Mouse (Mus musculus) testis, adult 2 months (tissue): ENCODE data around the gene Dnah17.

Source experiments
- CTCF ChIP-seq: fragments of 200-500 bp; IDR thresholded peaks from 2 replicates; pipeline ENCODE4 v1.5.1; 2012; ENCODE audit warnings: low read depth, mild to moderate bottlenecking, inconsistent platforms, low read length, moderate library complexity; ENCODE audit not compliant: control insufficient read depth, insufficient read depth, insufficient replicate concordance
- POLR2A ChIP-seq: fragments of 200-500 bp; IDR thresholded peaks from 2 replicates; pipeline ENCODE4 v1.6.1; 2012; ENCODE audit warnings: low read depth, mild to moderate bottlenecking, inconsistent platforms, low read length, moderate library complexity; ENCODE audit not compliant: control insufficient read depth

DNA sequence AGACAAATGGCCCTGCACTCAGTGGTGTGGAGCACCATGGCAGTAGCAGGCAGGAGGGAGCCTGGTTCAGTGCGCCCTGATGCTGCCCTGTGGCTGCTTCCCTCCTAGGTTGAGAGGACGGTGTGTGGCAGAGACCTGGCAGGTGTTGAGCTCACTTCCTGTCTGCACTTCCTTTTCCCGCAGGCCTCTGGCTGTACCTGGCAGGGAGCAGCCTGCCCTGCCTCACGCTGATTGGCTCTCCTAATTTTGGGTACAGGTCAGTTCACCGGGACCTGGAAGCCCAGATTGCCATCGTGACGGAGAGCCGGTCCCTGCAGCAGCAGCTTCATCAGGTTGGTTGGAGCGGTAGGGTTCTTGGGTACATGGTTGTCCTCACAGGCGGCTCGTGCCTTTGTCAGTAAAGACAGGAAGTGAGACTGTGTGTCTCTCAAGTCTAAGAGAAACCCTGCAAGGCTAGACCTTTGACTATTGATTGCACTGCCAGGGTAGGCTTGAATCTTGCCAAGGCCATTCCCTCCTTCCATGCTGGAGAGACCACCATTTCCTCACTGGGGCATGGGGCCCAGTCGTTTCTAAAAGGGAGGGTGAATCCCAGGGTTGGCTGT lies 115.9 kb downstream of the Dnah17 start:
- TF ChIP-seq CTCF = no peak
- TF ChIP-seq POLR2A = no peak
